Mouse (Mus musculus): Measurements from ENCODE around the gene Cntnap5a.
"Not testable (repeated sequence)": the region's sequence is repeated elsewhere in the genome, so short reads cannot be mapped to it uniquely, and the experiment has no call there.

The Cntnap5a gene

DNA sequence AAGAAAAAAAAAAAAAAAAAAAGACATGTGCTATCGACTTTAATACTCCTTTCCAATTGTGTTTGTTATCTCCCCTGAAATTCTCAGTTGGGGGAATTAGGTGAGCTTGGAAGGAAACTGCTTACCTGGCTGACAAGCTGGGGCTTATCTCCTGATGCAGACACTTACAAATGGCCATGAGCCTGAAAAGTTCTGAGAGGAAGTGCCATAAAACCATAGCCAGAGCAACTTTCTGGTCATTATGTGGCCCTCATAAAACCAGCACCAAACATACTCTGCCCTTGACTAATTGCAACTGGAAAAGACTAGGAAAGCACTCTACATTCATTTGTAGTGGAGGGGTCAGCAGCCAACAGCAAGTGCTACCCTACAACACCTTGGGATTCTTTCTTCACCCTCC is 359.5 kb downstream of the Cntnap5a start:
- DNase-seq (ENCODE audit: low spot score in 2 of 2) = no peak

- DNase-seq (ENCODE audit: low spot score in 2 of 2) = no peak
Measured at GRCm38 (mm10) chr1:116107010-116107723, 422.6 kb downstream of the Cntnap5a start.

- no peak for DNase-seq (ENCODE audit: low spot score in 2 of 2)
Measured at GRCm38 (mm10) chr1:116107724-116108058, 423.1 kb downstream of the Cntnap5a start.

DNA sequence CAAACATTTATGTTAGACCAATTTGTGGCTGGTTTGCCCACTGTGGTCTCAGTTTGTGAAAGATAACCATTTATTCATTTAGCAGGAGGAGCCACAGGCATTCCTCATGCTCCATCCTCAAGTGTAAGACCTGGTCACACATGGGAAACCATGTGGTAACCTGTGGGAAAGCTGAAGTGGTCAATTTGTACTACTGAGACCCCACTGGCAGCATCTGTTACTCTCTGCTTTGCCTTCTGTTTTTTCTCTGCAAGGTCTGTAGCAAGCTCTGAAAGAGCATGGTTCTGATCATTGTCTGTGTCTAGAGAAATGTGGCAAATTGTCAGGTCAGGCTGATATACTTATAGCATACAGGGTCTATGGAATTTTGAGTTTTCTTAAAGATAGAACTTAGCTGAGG is 423.8 kb downstream of the Cntnap5a start:
- DNase-seq (ENCODE audit: low spot score in 2 of 2) = no peak

DNA sequence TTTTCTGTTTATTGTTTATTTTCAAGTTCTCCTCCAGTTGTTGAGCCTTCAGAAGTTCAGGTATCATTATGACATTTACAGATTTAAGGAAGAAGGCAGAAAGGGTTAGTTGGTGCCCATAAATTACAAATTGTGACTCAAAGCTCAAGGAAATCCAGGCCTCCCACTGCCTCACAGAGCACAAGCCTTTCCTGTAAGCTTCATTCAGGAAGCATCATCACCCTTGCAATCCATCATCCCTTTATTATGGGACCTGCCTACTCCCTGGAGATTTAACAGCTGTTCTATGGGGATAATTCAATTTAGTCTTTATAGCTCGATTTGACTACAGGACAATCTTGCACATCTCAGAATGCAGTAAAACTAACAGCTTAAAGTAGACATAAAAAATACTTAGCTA is 441.2 kb downstream of the Cntnap5a start:
- no peak for DNase-seq (ENCODE audit: low spot score in 2 of 2)

DNA sequence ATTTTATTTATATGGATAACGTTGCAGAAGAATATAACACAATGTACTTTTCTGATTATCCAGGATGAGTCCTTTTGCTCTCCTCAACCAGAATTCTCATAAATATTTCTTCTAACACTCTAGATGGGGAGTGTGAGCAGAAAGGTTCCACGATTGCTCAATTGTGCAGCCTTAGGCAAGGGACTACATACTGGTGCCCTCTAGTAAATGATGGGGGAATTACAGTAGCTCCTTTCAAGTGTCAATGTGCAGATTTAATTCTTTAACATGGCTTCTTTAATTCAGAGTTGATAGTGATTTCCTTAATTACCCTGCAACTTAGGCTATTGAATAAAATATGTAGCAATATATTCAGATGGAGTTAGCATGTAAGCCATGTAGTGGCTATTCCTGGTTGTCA is 442.5 kb downstream of the Cntnap5a start:
- DNase-seq (ENCODE audit: low spot score in 2 of 2) = no peak

- no peak for DNase-seq (ENCODE audit: low spot score in 2 of 2)
Measured at GRCm38 (mm10) chr1:116128450-116129246, 444.1 kb downstream of the Cntnap5a start.

- no peak for DNase-seq (ENCODE audit: low spot score in 2 of 2)
Measured at GRCm38 (mm10) chr1:116132471-116132870, 447.9 kb downstream of the Cntnap5a start.

GRCm38 (mm10) chr1:116149764-116150369 is 465.3 kb downstream of the Cntnap5a start:
- DNase-seq (ENCODE audit: low spot score in 2 of 2) = no peak

DNA sequence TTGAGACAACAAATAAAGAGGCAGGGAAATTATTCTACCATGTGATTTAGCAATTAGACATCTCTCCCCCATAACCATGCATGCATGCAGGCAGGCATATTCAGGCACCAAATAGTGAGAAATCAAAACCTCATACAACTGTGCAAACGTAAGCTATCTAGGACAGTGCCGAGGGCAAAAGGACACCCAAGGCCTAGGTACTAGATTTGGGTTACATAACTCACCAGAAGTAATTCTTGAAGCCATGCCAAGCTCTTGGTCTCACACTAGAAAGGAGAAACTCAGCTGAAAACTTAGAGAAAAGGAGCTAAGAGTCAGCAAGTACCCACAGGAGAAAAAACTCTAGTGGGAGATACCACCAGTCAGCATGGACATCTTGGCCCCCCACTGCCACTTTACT is 499.9 kb downstream of the Cntnap5a start:
- no peak for DNase-seq (ENCODE audit: low spot score in 2 of 2)

DNA sequence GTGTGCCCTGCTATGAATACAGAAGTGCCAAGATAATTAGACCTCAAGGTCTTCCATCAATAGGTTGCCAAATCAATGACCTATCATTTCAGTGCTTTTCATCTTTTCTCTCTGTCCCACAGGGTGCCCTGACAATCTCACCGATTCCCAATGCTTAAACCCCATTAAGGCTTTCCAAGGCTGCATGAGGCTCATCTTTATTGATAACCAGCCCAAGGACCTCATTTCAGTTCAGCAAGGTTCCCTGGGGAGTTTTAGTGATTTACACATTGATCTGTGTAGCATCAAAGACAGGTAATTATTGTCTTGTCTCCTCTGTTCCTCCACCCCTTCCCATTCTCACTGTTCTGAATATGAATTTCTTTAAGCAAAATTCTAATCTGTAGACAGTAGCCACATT is 503.6 kb downstream of the Cntnap5a start:
- not testable (repeated sequence) for DNase-seq (ENCODE audit: low spot score in 2 of 2)

DNA sequence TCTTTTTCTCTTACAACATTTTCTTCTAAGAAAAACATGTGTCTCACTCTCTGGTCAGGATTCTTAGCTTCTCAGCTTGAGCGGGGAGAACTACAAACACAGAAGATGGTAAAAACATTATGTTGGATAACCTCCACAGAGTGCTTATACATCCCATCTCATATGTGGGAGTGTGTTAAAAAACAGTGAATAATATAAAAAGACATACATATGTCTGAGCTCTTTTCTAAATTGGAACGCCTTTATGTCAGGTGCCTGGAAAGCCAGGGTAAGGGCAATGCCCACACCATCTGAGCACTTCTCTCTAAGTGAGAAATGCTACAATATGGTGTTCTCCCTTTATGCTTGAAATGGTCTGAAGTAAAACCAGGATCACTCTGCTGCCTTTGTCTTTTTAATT is 507.7 kb downstream of the Cntnap5a start:
- peak in 1 of 2 experiments; percentile 25 for DNase-seq (ENCODE audit: low spot score in 2 of 2)

DNA sequence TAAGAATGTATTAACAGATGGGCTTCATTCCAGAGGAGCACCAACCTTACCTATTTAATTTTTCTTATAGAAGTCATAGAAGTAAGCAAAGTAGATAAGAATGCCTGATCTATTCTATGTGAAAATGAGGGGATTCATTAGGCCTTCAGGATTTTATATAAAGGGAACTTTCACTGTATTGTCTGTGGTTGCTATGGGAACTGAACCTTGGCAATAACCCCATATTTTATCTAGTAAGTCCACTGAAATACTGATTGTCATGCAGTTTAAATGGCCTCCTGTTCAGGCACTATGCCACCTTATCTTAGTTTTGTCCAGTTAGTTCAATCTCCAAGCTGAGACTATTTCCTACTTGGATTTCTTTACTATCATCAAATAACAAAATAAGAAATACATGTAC is 532.3 kb downstream of the Cntnap5a start:
- no peak for DNase-seq (ENCODE audit: low spot score in 2 of 2)

- no peak for DNase-seq (ENCODE audit: low spot score in 2 of 2)
Measured at GRCm38 (mm10) chr1:116240538-116240937, 556.0 kb downstream of the Cntnap5a start.

DNA sequence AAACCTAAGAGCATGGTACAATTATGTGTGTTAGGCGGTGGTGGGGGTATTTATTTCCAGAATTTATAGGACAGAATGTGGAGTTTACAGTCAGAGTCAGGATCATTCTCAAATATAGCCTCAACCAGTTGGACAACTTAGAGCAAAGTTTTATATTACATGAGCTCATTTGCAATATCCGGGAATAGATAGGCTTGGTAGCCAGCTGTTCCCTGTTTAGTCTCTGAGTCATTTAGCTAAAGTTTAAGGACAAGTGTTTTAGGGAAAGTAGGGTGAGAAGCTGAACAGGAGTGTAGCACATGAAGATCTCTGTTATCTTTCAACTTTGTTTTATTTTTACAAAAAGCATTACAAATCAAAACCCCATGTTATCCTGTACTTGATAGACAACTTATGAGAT is 559.3 kb downstream of the Cntnap5a start:
- peak; percentile 2 to 14 for DNase-seq (ENCODE audit: low spot score in 2 of 2)

DNA sequence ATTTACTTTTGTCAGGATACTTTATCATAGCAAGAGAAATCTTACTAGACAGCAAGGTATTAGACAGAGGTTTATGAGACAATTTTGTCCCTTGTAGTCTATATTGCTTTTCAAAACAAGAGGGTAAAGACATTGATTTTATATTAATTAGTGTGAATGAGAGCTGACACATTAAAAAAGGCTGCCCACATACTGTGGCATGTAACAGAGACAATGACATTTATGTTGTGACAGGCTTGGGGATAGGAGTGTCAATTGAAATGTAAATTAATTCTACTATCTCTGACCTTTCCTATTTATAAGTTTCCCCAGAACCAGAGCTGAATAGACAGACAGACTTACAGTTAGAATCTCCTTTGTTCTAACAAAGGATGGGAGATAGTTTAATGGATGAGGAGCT is 596.6 kb downstream of the Cntnap5a start:
- no peak for DNase-seq (ENCODE audit: low spot score in 2 of 2)

DNA sequence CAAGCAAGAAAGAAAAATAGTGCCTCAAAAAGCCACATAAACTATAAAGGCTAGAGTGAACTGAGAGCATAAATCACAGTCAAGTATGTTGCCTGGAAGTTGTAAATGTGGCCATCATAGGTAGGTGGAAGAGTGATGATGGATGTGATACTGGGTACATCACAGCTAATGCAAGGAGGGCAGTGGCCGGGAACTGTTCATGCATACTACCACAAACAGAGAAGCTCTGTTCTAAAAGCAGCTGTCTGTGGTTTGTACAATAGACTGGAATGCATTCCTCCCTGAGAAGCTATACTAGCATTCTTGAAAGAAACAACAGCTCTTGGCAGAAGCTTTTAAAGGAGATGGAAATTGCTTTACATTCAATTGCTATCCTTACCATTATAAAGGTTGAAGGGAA is 599.4 kb downstream of the Cntnap5a start:
- DNase-seq (ENCODE audit: low spot score in 2 of 2) = no peak

DNA sequence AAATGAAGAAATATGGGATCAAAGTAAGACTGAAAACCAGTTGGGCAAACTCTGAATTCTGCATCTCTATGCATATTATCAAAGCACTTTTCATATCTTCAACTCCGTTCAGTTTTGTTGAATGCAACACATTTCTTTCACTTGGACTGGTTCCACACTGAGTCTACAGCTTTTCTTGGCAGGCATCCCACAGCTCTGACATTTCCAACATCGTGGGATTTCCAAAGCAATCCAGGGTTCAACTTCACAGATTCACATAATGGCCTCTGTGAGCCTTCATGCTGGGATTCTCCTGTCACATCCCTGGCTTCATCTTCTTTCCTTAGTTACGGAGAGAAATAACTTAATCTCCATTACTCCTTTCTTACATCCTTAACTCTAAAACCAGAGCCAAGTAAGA is 622.0 kb downstream of the Cntnap5a start:
- DNase-seq (ENCODE audit: low spot score in 2 of 2) = peak; percentile 2 to 3

- DNase-seq (ENCODE audit: low spot score in 2 of 2) = no peak
Measured at GRCm38 (mm10) chr1:116311512-116311911, 627.0 kb downstream of the Cntnap5a start.

DNA sequence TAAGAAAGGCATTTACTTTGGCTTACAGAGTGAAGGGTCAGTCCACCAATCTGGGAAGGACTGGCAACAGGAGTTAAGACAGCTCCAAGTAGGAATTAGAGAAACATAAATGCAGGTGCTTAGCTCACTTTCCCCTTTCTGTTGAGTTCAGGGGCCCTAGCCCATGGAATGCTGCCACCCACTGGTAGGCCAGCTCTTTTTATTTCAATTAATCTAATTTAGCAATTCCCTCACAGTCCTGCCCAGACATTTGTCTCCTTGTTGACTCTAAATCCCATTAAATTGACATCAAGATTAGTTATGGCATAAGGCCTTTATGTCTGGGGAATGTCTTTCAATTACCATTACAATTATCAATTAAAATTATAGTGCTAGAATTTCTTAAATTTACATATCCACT is 628.7 kb downstream of the Cntnap5a start:
- no peak for DNase-seq (ENCODE audit: low spot score in 2 of 2)

GRCm38 (mm10) chr1:116324505-116324904 is 639.9 kb downstream of the Cntnap5a start:
- DNase-seq (ENCODE audit: low spot score in 2 of 2) = no peak

- no peak for DNase-seq (ENCODE audit: low spot score in 2 of 2)
Measured at GRCm38 (mm10) chr1:116353669-116354068, 669.1 kb downstream of the Cntnap5a start.

DNA sequence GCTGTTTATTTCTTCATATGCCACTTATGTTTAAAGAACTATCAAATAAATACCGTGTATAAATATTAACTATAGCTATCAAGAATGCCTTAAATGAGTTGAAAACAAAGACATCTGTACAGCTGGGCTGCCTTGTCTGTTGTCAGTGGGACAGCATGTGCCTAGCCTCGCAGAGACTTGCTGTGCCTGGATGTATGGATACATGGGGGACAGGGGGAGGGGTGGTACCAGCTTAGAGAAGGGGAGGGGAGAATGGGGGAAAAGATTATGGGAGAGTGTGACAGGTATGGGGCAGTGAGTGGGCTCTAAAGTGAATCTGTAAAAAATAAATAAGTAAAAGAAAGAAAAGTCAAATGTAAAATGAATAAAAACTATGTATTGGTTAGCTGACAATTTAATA is 681.0 kb downstream of the Cntnap5a start:
- DNase-seq (ENCODE audit: low spot score in 2 of 2) = no peak
